Mouse (Mus musculus) neutrophil, adult 5-6 weeks (primary cell): Measurements from ENCODE around the gene Lrrc29. TPM values are rescaled to one million over a fixed set of nuclear protein-coding genes. Genes with fewer than 3 reads are reported as not detected.
A peak's percentile ranks its signal among the peaks of the same experiment; 100 is the strongest.

Experiments
- ATAC-seq: fragments of 151-379, 151-347 bp; 2 replicates; pipeline ENCODE4 v1.8.0; 2017; ENCODE audit warnings: mild to moderate bottlenecking, moderate TSS enrichment; ENCODE audit not compliant: insufficient number of reproducible peaks, poor library complexity, low FRiP score, severe bottlenecking; ENCODE audit errors: extremely low read depth
- total RNA-seq: library from RNA; stranded (forward); fragments of 200-1000 nt; gene quantifications from 2 replicates; pipeline ENCODE4 v1.2.3, GENCODE M21; 2017

Gene Lrrc29
- 3.3 and 4.9 TPM in 2 replicates for total RNA-seq

GRCm38 (mm10) chr8:105326141-105326672 lies at the start of gene Lrrc29, which contains the start of gene Tmem208:
Gene Lrrc29, minus strand, starts transcription at chr8:105326278.
Gene Tmem208, plus strand, starts transcription at chr8:105326354.
- ATAC-seq: peak; percentile 95

GRCm38 (mm10) chr8:105374513-105374966 lies 48.5 kb upstream of the Lrrc29 start:
- no peak for ATAC-seq

GRCm38 (mm10) chr8:105373032-105373431 lies 47.0 kb upstream of the Lrrc29 start, which contains the start of gene Plekhg4:
Gene Plekhg4, plus strand, starts transcription at chr8:105373274.
- no peak for ATAC-seq

GRCm38 (mm10) chr8:105372473-105372872 lies 46.4 kb upstream of the Lrrc29 start:
- no peak for ATAC-seq

GRCm38 (mm10) chr8:105367107-105367506 lies 41.0 kb upstream of the Lrrc29 start:
- no peak for ATAC-seq

GRCm38 (mm10) chr8:105361751-105362702 lies 35.9 kb upstream of the Lrrc29 start:
- no peak for ATAC-seq

- no peak for ATAC-seq
Measured at GRCm38 (mm10) chr8:105359646-105360045, 33.6 kb upstream of the Lrrc29 start.

- ATAC-seq: no peak
Measured at GRCm38 (mm10) chr8:105359208-105359607, 33.1 kb upstream of the Lrrc29 start.

GRCm38 (mm10) chr8:105356681-105357080 lies 30.6 kb upstream of the Lrrc29 start:
- no peak for ATAC-seq

- 0 out of 2 replicates have a peak, but pooled peaks have one; percentile 14 for ATAC-seq
Measured at GRCm38 (mm10) chr8:105355179-105356024, 29.3 kb upstream of the Lrrc29 start.

- ATAC-seq: no peak
Measured at GRCm38 (mm10) chr8:105354549-105354948, 28.5 kb upstream of the Lrrc29 start.

GRCm38 (mm10) chr8:105353583-105354135 lies 27.6 kb upstream of the Lrrc29 start:
- no peak for ATAC-seq

- ATAC-seq: no peak
Measured at GRCm38 (mm10) chr8:105350186-105350585, 24.1 kb upstream of the Lrrc29 start.

- no peak for ATAC-seq
Measured at GRCm38 (mm10) chr8:105349096-105349771, 23.2 kb upstream of the Lrrc29 start.

GRCm38 (mm10) chr8:105348450-105349095 lies 22.5 kb upstream of the Lrrc29 start, which contains the start of gene Slc9a5:
Gene Slc9a5, plus strand, starts transcription at chr8:105348843.
- no peak for ATAC-seq

GRCm38 (mm10) chr8:105347428-105348221 lies 21.5 kb upstream of the Lrrc29 start, which contains the start of gene Fhod1:
Gene Fhod1, minus strand, starts transcription at chr8:105347953.
- ATAC-seq: peak; percentile 80
